Comparison of ENCODE assay signal across 17 mouse cellular contexts in genomic region chr3:147967866-147968265, GRCm38 (mm10).
DNase-seq lines count a peak whose midpoint lies in the region; ATAC-seq and TF ChIP-seq lines count a peak whose summit lies in the region.
"Had no signal": no experiment of that assay in that cellular context is flagged by ENCODE, and none has a peak within 500 bp of the region (broad histone marks: within the 10 kb centered on the region; RNA-seq: fewer than 3 reads in every experiment).

No protein-coding gene starts in this region.

- no peak overlapping the region for H3K27ac ChIP-seq in embryonic facial prominence, embryonic 14.5 days (replicated peaks; ENCODE audit: low read depth, low read length)
- H3K27ac ChIP-seq in midbrain, embryonic 10.5 days (replicated peaks): peak overlapping the region; percentile 60
- peak overlapping the region; percentile 57 for H3K27ac ChIP-seq in neural tube, embryonic 13.5 days (replicated peaks)
- H3K27ac ChIP-seq: embryonic facial prominence, embryonic 13.5 days; forebrain, embryonic 15.5 days; macrophage had no signal

- peaks cover 22% of the 10 kb centered on the region; the same call in 1 of the 2 replicates for H3K4me1 ChIP-seq in embryonic facial prominence, embryonic 14.5 days (ENCODE audit: control insufficient read depth, insufficient read depth, low read length)
- peaks cover 59% of the 10 kb centered on the region for H3K4me1 ChIP-seq in midbrain, embryonic 10.5 days
- H3K4me1 ChIP-seq in neural tube, embryonic 13.5 days (replicated peaks): peaks cover 27% of the 10 kb centered on the region
- no peaks in the 10 kb centered on the region for H3K4me1 ChIP-seq in lung, adult 2 months (ENCODE audit: control insufficient read depth, insufficient read depth, low read length)

- TF ChIP-seq CTCF in brain, embryonic 14.5 days (IDR thresholded peaks at IDR 0.05; ENCODE audit: borderline replicate concordance, extremely low read depth, insufficient read depth, insufficient read length): no peak
- no peak for TF ChIP-seq CTCF in lung, adult 2 months (IDR thresholded peaks at IDR 0.05; ENCODE audit: insufficient read depth, low read length)

- TF ChIP-seq POLR2A in brain, embryonic 14.5 days (IDR thresholded peaks at IDR 0.05; ENCODE audit: borderline replicate concordance, extremely low read depth, insufficient read depth, insufficient read length, poor library complexity, severe bottlenecking): no peak
- TF ChIP-seq POLR2A in lung, adult 2 months (IDR thresholded peaks at IDR 0.05; ENCODE audit: borderline replicate concordance, extremely low read depth, low read depth, low read length): no peak

- no peak for ATAC-seq in embryonic facial prominence, embryonic 14.5 days (ENCODE audit: low read depth)
- ATAC-seq in neural tube, embryonic 13.5 days (ENCODE audit: low read depth): peak; percentile 65; the same call in 1 of the 2 replicates
- ATAC-seq: forebrain, embryonic 15.5 days; liver, postnatal 0 days had no signal

- peak overlapping the region; percentile 30; the same call in 1 of the 2 replicates for H3K4me2 ChIP-seq in embryonic facial prominence, embryonic 14.5 days (ENCODE audit: low read depth, low read length)
- peak overlapping the region; percentile 11 for H3K4me2 ChIP-seq in neural tube, embryonic 13.5 days
- H3K4me2 ChIP-seq: embryonic facial prominence, embryonic 13.5 days; forebrain, embryonic 15.5 days; heart, embryonic 12.5 days had no signal

- H3K9ac ChIP-seq in embryonic facial prominence, embryonic 14.5 days (ENCODE audit: low read depth, low read length): no peak overlapping the region
- no peak overlapping the region for H3K9ac ChIP-seq in neural tube, embryonic 13.5 days
- H3K9ac ChIP-seq: embryonic facial prominence, embryonic 13.5 days; forebrain, embryonic 15.5 days; heart, embryonic 12.5 days; liver, postnatal 0 days had no signal

- no peak overlapping the region for H3K4me3 ChIP-seq in embryonic facial prominence, embryonic 14.5 days (ENCODE audit: low read depth, low read length)
- H3K4me3 ChIP-seq in midbrain, embryonic 10.5 days: no peak overlapping the region
- H3K4me3 ChIP-seq in neural tube, embryonic 13.5 days: no peak overlapping the region
- no peak overlapping the region for H3K4me3 ChIP-seq in lung, adult 2 months (replicated peaks; ENCODE audit: extremely low read depth, low read depth, low read length)
- H3K4me3 ChIP-seq: embryonic facial prominence, embryonic 13.5 days; forebrain, embryonic 15.5 days; heart, embryonic 12.5 days; myocyte had no signal

- H3K9me3 ChIP-seq in embryonic facial prominence, embryonic 14.5 days (ENCODE audit: control insufficient read depth, low read length): no peaks in the 10 kb centered on the region
- no peaks in the 10 kb centered on the region for H3K9me3 ChIP-seq in midbrain, embryonic 10.5 days (replicated peaks)
- H3K9me3 ChIP-seq in neural tube, embryonic 13.5 days: no peaks in the 10 kb centered on the region
- H3K9me3 ChIP-seq: embryonic facial prominence, embryonic 13.5 days; forebrain, embryonic 15.5 days; heart, embryonic 12.5 days had no signal

- 27% methylated on average over 9 of the region's 9 CpGs for WGBS in embryonic facial prominence, embryonic 14.5 days
- WGBS in midbrain, embryonic 10.5 days: 24% methylated on average over 9 of the region's 9 CpGs
- 27% methylated on average over 9 of the region's 9 CpGs for WGBS in neural tube, embryonic 13.5 days
- 82% methylated on average over 9 of the region's 9 CpGs for WGBS in lung, adult 2 months

- DNase-seq in brain, embryonic 14.5 days (ENCODE audit: low read depth): peak; percentile 82
- peak; percentile 55 for DNase-seq in embryonic facial prominence, embryonic 14.5 days (ENCODE audit: low spot score)
- peak; percentile 74 for DNase-seq in midbrain, embryonic 10.5 days (ENCODE audit: low spot score)
- no peak for DNase-seq in adrenal gland, adult 8-10 months
- no peak for DNase-seq in lung, adult 2 months
- DNase-seq in cerebellum, adult 9-10 months: no peak
- DNase-seq: cerebellum, adult 8-10 months; gastrocnemius, postnatal 36 days; kidney, adult 8-10 months; liver, postnatal 0 days; right cerebral cortex, adult 18-20 months had no signal

- H3K36me3 ChIP-seq in embryonic facial prominence, embryonic 14.5 days (ENCODE audit: control insufficient read depth, insufficient read depth, low read length): no peaks in the 10 kb centered on the region
- H3K36me3 ChIP-seq in midbrain, embryonic 10.5 days: no peaks in the 10 kb centered on the region
- H3K36me3 ChIP-seq in neural tube, embryonic 13.5 days: no peaks in the 10 kb centered on the region
- H3K36me3 ChIP-seq: embryonic facial prominence, embryonic 13.5 days; forebrain, embryonic 15.5 days; heart, embryonic 12.5 days had no signal

- no peaks in the 10 kb centered on the region for H3K27me3 ChIP-seq in embryonic facial prominence, embryonic 14.5 days (replicated peaks; ENCODE audit: control insufficient read depth, insufficient read depth, low read length)
- peaks cover 15% of the 10 kb centered on the region for H3K27me3 ChIP-seq in midbrain, embryonic 10.5 days (ENCODE audit: low read depth, poor library complexity, severe bottlenecking)
- no peaks in the 10 kb centered on the region for H3K27me3 ChIP-seq in neural tube, embryonic 13.5 days
- H3K27me3 ChIP-seq: embryonic facial prominence, embryonic 13.5 days; forebrain, embryonic 15.5 days; heart, embryonic 12.5 days had no signal

Comparison
In these comparisons a context has a peak if more than half of its experiments do, and no peak if none do; other contexts are left out.
1. DNase-seq: peak in brain, embryonic 14.5 days (single experiment), embryonic facial prominence, embryonic 14.5 days (single experiment) and midbrain, embryonic 10.5 days (single experiment); none in adrenal gland, adult 8-10 months (single experiment), lung, adult 2 months (single experiment) and cerebellum, adult 9-10 months (single experiment).